Mouse (Mus musculus): Measurements from ENCODE around the gene Epx. TPM values are rescaled to one million over a fixed set of nuclear protein-coding genes. Genes with fewer than 3 reads are reported as not detected.

Gene Epx
- polyA plus RNA-seq, 1 experiment from 2014 or later, result 0.08 TPM

GRCm38 (mm10) chr11:87817443-87817773 is 57.9 kb downstream of the Epx start:
- peak overlapping the region; percentile 72 for H3K4me2 ChIP-seq (replicated peaks; ENCODE audit: low read depth, low read length)
- H3K9me3 ChIP-seq (ENCODE audit: control insufficient read depth, low read length), result no peaks in the 10 kb centered on the region
- ATAC-seq (ENCODE audit: low FRiP score, low TSS enrichment), result no peak
- H3K27me3 ChIP-seq (ENCODE audit: control insufficient read depth, insufficient read depth, low read length), result no peaks in the 10 kb centered on the region
- no peaks in the 10 kb centered on the region; the same call in 1 of the 2 replicates for H3K4me1 ChIP-seq (ENCODE audit: control insufficient read depth, insufficient read depth, low read length)
- H3K4me3 ChIP-seq (ENCODE audit: low read length), result peak overlapping the region; percentile 38
- H3K27ac ChIP-seq (ENCODE audit: low read depth, low read length), result no peak overlapping the region
- 0 out of 2 replicates have a peak overlapping the region, but pooled peaks have one; percentile 51 for H3K9ac ChIP-seq (ENCODE audit: low read depth, low read length)
- 32% methylated on average over 4 of the region's 4 CpGs for WGBS
- H3K36me3 ChIP-seq (ENCODE audit: control insufficient read depth, insufficient read depth, low read length), result no peaks in the 10 kb centered on the region

- 0 out of 2 replicates have a peak overlapping the region, but pooled peaks have one; percentile 51 for H3K9ac ChIP-seq (ENCODE audit: low read depth, low read length)
- no peaks in the 10 kb centered on the region for H3K36me3 ChIP-seq (ENCODE audit: control insufficient read depth, insufficient read depth, low read length)
- H3K4me1 ChIP-seq (ENCODE audit: control insufficient read depth, insufficient read depth, low read length), result no peaks in the 10 kb centered on the region; the same call in 1 of the 2 replicates
- ATAC-seq (ENCODE audit: low FRiP score, low TSS enrichment), result peak; percentile 52
- H3K27ac ChIP-seq (ENCODE audit: low read depth, low read length), result no peak overlapping the region
- no peaks in the 10 kb centered on the region for H3K9me3 ChIP-seq (ENCODE audit: control insufficient read depth, low read length)
- 3% methylated on average over 30 of the region's 31 CpGs for WGBS
- peak overlapping the region; percentile 72 for H3K4me2 ChIP-seq (replicated peaks; ENCODE audit: low read depth, low read length)
- H3K4me3 ChIP-seq (ENCODE audit: low read length), result peak overlapping the region; percentile 38
- no peaks in the 10 kb centered on the region for H3K27me3 ChIP-seq (ENCODE audit: control insufficient read depth, insufficient read depth, low read length)
Measured at GRCm38 (mm10) chr11:87816707-87817442, 58.5 kb downstream of the Epx start.

- 76% methylated on average over 8 of the region's 8 CpGs for WGBS
- no peaks in the 10 kb centered on the region for H3K36me3 ChIP-seq (ENCODE audit: control insufficient read depth, insufficient read depth, low read length)
Measured at GRCm38 (mm10) chr11:87814831-87815230, 60.5 kb downstream of the Epx start.

More at GRCm38 (mm10) chr11:87814831-87815230, 60.5 kb downstream of the Epx start:
- Histone ChIP-seq H3K27ac (ENCODE audit: low read depth, low read length) (no peak overlapping the region), H3K4me3 (ENCODE audit: low read length) (no peak overlapping the region), H3K9ac (ENCODE audit: low read depth, low read length) (no peak overlapping the region), H3K4me1 (ENCODE audit: control insufficient read depth, insufficient read depth, low read length) (no peaks in the 10 kb centered on the region), H3K4me2 (replicated peaks; ENCODE audit: low read depth, low read length) (no peak overlapping the region), H3K9me3 (ENCODE audit: control insufficient read depth, low read length) (no peaks in the 10 kb centered on the region), H3K27me3 (ENCODE audit: control insufficient read depth, insufficient read depth, low read length) (no peaks in the 10 kb centered on the region)
- ATAC-seq (ENCODE audit: low FRiP score, low TSS enrichment), result no peak

Other genes starting within 250 kb of the Epx start
- 5.9 and 10.4 TPM in 2 replicates for gene Rnf43, start 212.8 kb downstream of the Epx start, polyA plus RNA-seq (2014; fragmentation: Nextera tagmentation; extraction: Ambion mirVana)
- gene Supt4a, start 138.0 kb downstream of the Epx start, polyA plus RNA-seq (2014; fragmentation: Nextera tagmentation; extraction: Ambion mirVana), result 188 and 200 TPM in 2 replicates
- 3.0 and 4.2 TPM in 2 replicates for gene Tspoap1, start 115.0 kb downstream of the Epx start, polyA plus RNA-seq (2014; fragmentation: Nextera tagmentation; extraction: Ambion mirVana)
- 0.41 TPM in 1 of 2 replicates, not detected in the other for gene Mpo, start 82.0 kb downstream of the Epx start, polyA plus RNA-seq (2014; fragmentation: Nextera tagmentation; extraction: Ambion mirVana)
- gene Lpo, start 47.2 kb downstream of the Epx start, polyA plus RNA-seq (2014; fragmentation: Nextera tagmentation; extraction: Ambion mirVana), result 0.10 TPM in 1 of 2 replicates, not detected in the other
- 10.0 and 15.6 TPM in 2 replicates for gene Mks1, start 22.3 kb downstream of the Epx start, polyA plus RNA-seq (2014; fragmentation: Nextera tagmentation; extraction: Ambion mirVana)
- not detected in 2 replicates for gene Olfr462, start 16.7 kb upstream of the Epx start, polyA plus RNA-seq (2014; fragmentation: Nextera tagmentation; extraction: Ambion mirVana)
- gene Olfr463, start 21.9 kb upstream of the Epx start, polyA plus RNA-seq (2014; fragmentation: Nextera tagmentation; extraction: Ambion mirVana), result not detected in 2 replicates
- not detected in 2 replicates for gene Olfr464, start 45.4 kb upstream of the Epx start, polyA plus RNA-seq (2014; fragmentation: Nextera tagmentation; extraction: Ambion mirVana)
- 18.7 and 23.6 TPM in 2 replicates for gene Dynll2, start 112.0 kb upstream of the Epx start, polyA plus RNA-seq (2014; fragmentation: Nextera tagmentation; extraction: Ambion mirVana)
- 273 and 432 TPM in 2 replicates for gene Srsf1, start 171.8 kb upstream of the Epx start, polyA plus RNA-seq (2014; fragmentation: Nextera tagmentation; extraction: Ambion mirVana)
- 39.4 and 50.7 TPM in 2 replicates for gene Vezf1, start 192.7 kb upstream of the Epx start, polyA plus RNA-seq (2014; fragmentation: Nextera tagmentation; extraction: Ambion mirVana)
- gene Cuedc1, start 222.5 kb upstream of the Epx start, polyA plus RNA-seq (2014; fragmentation: Nextera tagmentation; extraction: Ambion mirVana), result 13.2 and 17.0 TPM in 2 replicates